Mouse (Mus musculus) cerebellum, adult 2 months (tissue): ENCODE results near the gene Nol12.

ENCODE experiments used
- CTCF ChIP-seq: fragments of 200-500 bp; IDR thresholded peaks from 2 replicates; pipeline ENCODE4 v1.5.1; 2011; ENCODE audit warnings: low read depth, mild to moderate bottlenecking, control low read depth, low read length, moderate library complexity, borderline replicate concordance; ENCODE audit not compliant: insufficient read depth
- POLR2A ChIP-seq: fragments of 200-500 bp; IDR thresholded peaks from 2 replicates; pipeline ENCODE4 v1.6.1; 2011; ENCODE audit warnings: low read length, control low read depth, borderline replicate concordance; ENCODE audit not compliant: insufficient read depth

DNA sequence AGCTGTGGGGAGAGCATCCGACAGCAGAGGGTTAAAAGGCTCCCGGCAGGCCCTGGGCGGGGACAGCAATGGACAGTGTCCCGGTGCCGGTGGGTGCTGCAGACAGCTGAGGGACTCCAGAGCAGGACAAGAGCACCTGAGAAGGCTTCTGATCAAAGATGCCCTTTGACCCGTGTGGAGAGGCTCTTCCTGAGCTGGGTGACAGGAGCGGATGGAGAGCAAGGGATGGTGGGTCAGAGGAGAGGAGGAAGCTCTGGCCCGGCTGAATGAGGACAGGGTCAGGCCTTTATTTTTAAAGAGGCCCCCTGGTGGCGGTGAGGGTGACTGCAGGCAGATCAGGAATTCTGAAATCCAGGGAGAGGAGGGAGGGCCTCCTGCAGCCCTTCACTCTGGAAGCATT, 7.9 kb downstream of the Nol12 start:
- TF ChIP-seq CTCF (peak; percentile 76; the same call in 1 of the 2 replicates), POLR2A (peak; percentile 46; the same call in 1 of the 2 replicates)
